ENCODE assay signal across 9 mouse cellular contexts in genomic region chr1:167942037-167942470, GRCm38 (mm10).
DNase-seq lines count a peak whose midpoint lies in the region; ATAC-seq and TF ChIP-seq lines count a peak whose summit lies in the region.
"Had no signal": no experiment of that assay in that cellular context is flagged by ENCODE, and none has a peak within 500 bp of the region (broad histone marks: within the 10 kb centered on the region; RNA-seq: fewer than 3 reads in every experiment).

No protein-coding gene starts in this region.

- ATAC-seq in forebrain, postnatal 0 days = peak; percentile 60; the same call in 1 of the 2 replicates

- peak overlapping the region; percentile 38 for H3K4me2 ChIP-seq in forebrain, postnatal 0 days (ENCODE audit: low read depth)

- TF ChIP-seq CTCF in gastrocnemius, adult 2 months (IDR thresholded peaks at IDR 0.05) = peak; percentile 82
- peak; percentile 90 for TF ChIP-seq CTCF in forebrain, postnatal 0 days (IDR thresholded peaks at IDR 0.05; ENCODE audit: low read depth)

- intact Hi-C loops in gastrocnemius, adult 2 months (cut with DNase I) = loop anchor here (1.0 to 2.0 kb wide), 2 partner anchors 1407 to 1517 kb away; no protein-coding TSS in a partner anchor

- 0 out of 2 replicates have a peak, but pooled peaks cover 7% of the 10 kb centered on the region for H3K4me1 ChIP-seq in forebrain, postnatal 0 days (ENCODE audit: insufficient read depth)

- H3K9ac ChIP-seq in forebrain, postnatal 0 days = no peak overlapping the region; the same call in 1 of the 2 replicates

- DNase-seq in gastrocnemius, adult 2 months = no peak
- DNase-seq in gastrocnemius, postnatal 25 days = no peak
- peak; percentile 12 for DNase-seq in ovary, postnatal 14 days (ENCODE audit: low spot score)
- no peak for DNase-seq in ovary, postnatal 10 days (ENCODE audit: low spot score)
- DNase-seq in forebrain, postnatal 0 days = peak; percentile 86
- peak; percentile 63 for DNase-seq in retina, postnatal 1 day
- DNase-seq in left cerebral cortex, adult 9 months (ENCODE audit: low spot score in 2 of 2) = no peak
- no peak for DNase-seq in frontal cortex, postnatal 14 days (ENCODE audit: low spot score in 2 of 2)

- 0 out of 2 replicates have a peak overlapping the region, but pooled peaks have one; percentile 5 for H3K27ac ChIP-seq in gastrocnemius, adult 2 months
- H3K27ac ChIP-seq in forebrain, postnatal 0 days (ENCODE audit: low read depth, low read length) = no peak overlapping the region

- peak overlapping the region; percentile 57 for H3K4me3 ChIP-seq in gastrocnemius, adult 2 months
- no peak overlapping the region for H3K4me3 ChIP-seq in forebrain, postnatal 0 days (ENCODE audit: low read depth, low read length)
- H3K4me3 ChIP-seq: myocyte had no signal

- no peaks in the 10 kb centered on the region for H3K27me3 ChIP-seq in forebrain, postnatal 0 days (ENCODE audit: insufficient read depth, low read length)

- H3K36me3 ChIP-seq in forebrain, postnatal 0 days (ENCODE audit: insufficient read depth) = no peaks in the 10 kb centered on the region

- H3K9me3 ChIP-seq in forebrain, postnatal 0 days (ENCODE audit: low read length) = no peaks in the 10 kb centered on the region

- 23% methylated on average over 8 of the region's 8 CpGs for WGBS in forebrain, postnatal 0 days

Comparison
In these comparisons a context has a peak if more than half of its experiments do, and no peak if none do; other contexts are left out.
1. DNase-seq: peak in ovary, postnatal 14 days (single experiment), forebrain, postnatal 0 days (single experiment) and retina, postnatal 1 day (single experiment); none in gastrocnemius, adult 2 months (single experiment), gastrocnemius, postnatal 25 days (single experiment), ovary, postnatal 10 days (single experiment), left cerebral cortex, adult 9 months (0 of 2) and frontal cortex, postnatal 14 days (0 of 2).